Comparison of ENCODE assay signal across 20 mouse cellular contexts in genomic region chr17:30334257-30334656, GRCm38 (mm10).
"Had no signal": no experiment of that assay in that cellular context is flagged by ENCODE, and none has a peak within 500 bp of the region (broad histone marks: within the 10 kb centered on the region; RNA-seq: fewer than 3 reads in every experiment).

No protein-coding gene starts in this region.

- H3K27me3 ChIP-seq: liver, embryonic 13.5 days; liver, embryonic 15.5 days; lung, embryonic 15.5 days; neural tube, embryonic 13.5 days; neural tube, embryonic 15.5 days had no signal

- H3K9me3 ChIP-seq: liver, embryonic 13.5 days; liver, embryonic 15.5 days; lung, embryonic 15.5 days; neural tube, embryonic 13.5 days; neural tube, embryonic 15.5 days had no signal

- H3K4me2 ChIP-seq: liver, embryonic 13.5 days; liver, embryonic 15.5 days; lung, embryonic 15.5 days; neural tube, embryonic 13.5 days; neural tube, embryonic 15.5 days had no signal

- DNase-seq: liver, embryonic 13.5 days; liver, postnatal 0 days; lung, adult 2 months; lung, postnatal 14 days; lung, postnatal 4 days; midbrain, embryonic 14.5 days; retina, postnatal 1 day; right cerebral cortex, adult 18-20 months; right cerebral cortex, postnatal 25 days; right cerebral cortex, postnatal 4 days; spleen, adult 18-20 months; thymus, adult 18-20 months; thymus, postnatal 14 days; thymus, postnatal 36 days had no signal

- H3K4me3 ChIP-seq: liver, embryonic 13.5 days; liver, embryonic 15.5 days; lung, embryonic 15.5 days; myocyte; neural tube, embryonic 13.5 days; neural tube, embryonic 15.5 days had no signal

- H3K9ac ChIP-seq: liver, embryonic 13.5 days; liver, embryonic 15.5 days; liver, postnatal 0 days; lung, embryonic 15.5 days; neural tube, embryonic 13.5 days; neural tube, embryonic 15.5 days had no signal

- H3K36me3 ChIP-seq: liver, embryonic 13.5 days; liver, embryonic 15.5 days; lung, embryonic 15.5 days; neural tube, embryonic 13.5 days; neural tube, embryonic 15.5 days had no signal

- H3K27ac ChIP-seq: liver, embryonic 13.5 days; liver, embryonic 15.5 days; lung, embryonic 15.5 days; neural tube, embryonic 13.5 days; neural tube, embryonic 15.5 days had no signal

- ATAC-seq: liver, postnatal 0 days; lung, postnatal 0 days had no signal
